ENCODE assay signal across 13 mouse cellular contexts in the genomic region with DNA sequence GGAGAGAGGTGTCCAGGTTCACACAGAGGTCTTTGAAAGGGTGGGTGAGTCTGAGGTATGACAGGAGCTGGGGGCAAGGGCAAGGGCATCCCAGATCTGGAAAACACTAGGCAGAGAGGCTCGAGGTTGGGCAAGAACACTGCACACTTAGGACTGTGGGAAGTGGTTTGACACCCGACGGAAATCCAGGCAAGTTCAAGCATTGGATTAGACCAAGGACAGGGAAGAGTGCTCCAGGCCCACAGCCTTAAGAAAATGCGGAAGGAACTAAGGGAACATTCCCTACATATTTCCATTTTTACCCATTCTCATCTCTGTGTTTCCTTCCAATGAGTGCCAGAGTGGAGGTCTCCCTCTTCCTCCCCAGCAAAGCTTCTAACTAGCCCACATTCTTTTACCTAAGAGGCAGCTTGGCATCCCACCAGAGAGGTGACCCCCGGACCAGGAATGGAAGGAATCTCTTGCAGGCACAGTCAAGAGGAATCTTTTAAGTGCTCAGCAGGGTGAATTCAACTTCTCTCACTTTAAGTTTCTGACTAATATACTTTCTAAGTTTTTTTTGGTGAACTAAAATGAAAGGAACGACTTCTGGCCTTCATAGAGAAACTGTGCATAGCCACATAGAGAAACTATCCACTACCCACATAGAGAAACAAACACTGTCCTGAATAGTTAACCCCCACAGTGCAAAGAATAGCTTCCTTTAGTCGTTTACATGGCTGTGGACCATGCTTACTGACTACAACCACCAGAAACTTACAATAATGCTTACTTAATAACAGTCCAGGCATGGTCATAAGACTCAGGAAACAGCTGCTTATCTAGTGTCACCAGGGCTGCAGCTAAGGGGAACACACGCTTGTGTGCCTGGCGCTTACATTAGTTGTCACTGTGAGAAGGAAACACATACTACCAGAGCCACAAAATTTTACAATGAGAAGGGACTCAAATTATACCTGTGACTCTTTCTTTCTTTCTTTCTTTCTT.
DNase-seq lines count a peak whose midpoint lies in the region; ATAC-seq lines count a peak whose summit lies in the region.
"Had no signal": no experiment of that assay in that cellular context is flagged by ENCODE, and none has a peak within 500 bp of the region (broad histone marks: within the 10 kb centered on the region; RNA-seq: fewer than 3 reads in every experiment).

No protein-coding gene starts in this region.

- H3K36me3 ChIP-seq in intestine, embryonic 16.5 days (ENCODE audit: control insufficient read depth, insufficient read depth, low read length) = no peaks in the 10 kb centered on the region
- H3K36me3 ChIP-seq in intestine, embryonic 15.5 days = no peaks in the 10 kb centered on the region
- no peaks in the 10 kb centered on the region for H3K36me3 ChIP-seq in forebrain, embryonic 14.5 days (ENCODE audit: control insufficient read depth, insufficient read depth, low read length)

- H3K4me3 ChIP-seq in intestine, embryonic 16.5 days (ENCODE audit: low read length) = no peak overlapping the region
- H3K4me3 ChIP-seq in intestine, embryonic 15.5 days (replicated peaks) = no peak overlapping the region
- no peak overlapping the region for H3K4me3 ChIP-seq in forebrain, embryonic 14.5 days (ENCODE audit: low read depth, low read length)

- peak; percentile 13 for DNase-seq in c-Kit-positive CD71-negative TER-119-negative erythroid progenitor cells, embryonic 14.5 days (ENCODE audit: low read depth)
- DNase-seq in lung, postnatal 36 days = peak; percentile 19
- no peak for DNase-seq in gastrocnemius, postnatal 4 days (ENCODE audit: low spot score in 2 of 2)
- no peak for DNase-seq in cerebellum, postnatal 10 days
- no peak for DNase-seq in forebrain, embryonic 14.5 days (ENCODE audit: low spot score)
- DNase-seq: cerebellum, adult 9-11 months; thymus, postnatal 4 days had no signal

- no peak for ATAC-seq in intestine, embryonic 16.5 days
- ATAC-seq in intestine, embryonic 15.5 days = no peak
- peak; percentile 86 to 87 for ATAC-seq in hematopoietic stem cell, adult 5-6 weeks (replicated peaks in 1 of 2; ENCODE audit: insufficient read depth in 1 of 2, low FRiP score in 2 of 2, low TSS enrichment in 1 of 2, low read depth in 1 of 2, poor library complexity in 2 of 2, severe bottlenecking in 2 of 2)
- no peak for ATAC-seq in forebrain, embryonic 14.5 days
- ATAC-seq: CD4-positive, CD25-positive, alpha-beta regulatory T cell, adult 4 months had no signal

- H3K9me3 ChIP-seq in intestine, embryonic 16.5 days (ENCODE audit: control insufficient read depth, low read length) = no peaks in the 10 kb centered on the region
- no peaks in the 10 kb centered on the region for H3K9me3 ChIP-seq in intestine, embryonic 15.5 days
- no peaks in the 10 kb centered on the region for H3K9me3 ChIP-seq in forebrain, embryonic 14.5 days (replicated peaks; ENCODE audit: control insufficient read depth, low read length)

- WGBS in intestine, embryonic 16.5 days = 67% methylated on average over 9 of the region's 9 CpGs
- WGBS in intestine, embryonic 15.5 days = 62% methylated on average over 9 of the region's 9 CpGs
- whole genome bisulfite sequencing in forebrain, embryonic 14.5 days = 82% methylated on average over 9 of the region's 9 CpGs

- 0 out of 2 replicates have a peak overlapping the region, but pooled peaks have one; percentile 16 for H3K27ac ChIP-seq in intestine, embryonic 16.5 days (ENCODE audit: low read length)
- no peak overlapping the region for H3K27ac ChIP-seq in intestine, embryonic 15.5 days
- H3K27ac ChIP-seq in forebrain, embryonic 14.5 days (ENCODE audit: low read depth, low read length) = no peak overlapping the region
- H3K27ac ChIP-seq: hindbrain, embryonic 14.5 days; kidney, postnatal 0 days had no signal

- peaks cover 10% of the 10 kb centered on the region; the same call in 1 of the 2 replicates for H3K4me1 ChIP-seq in intestine, embryonic 16.5 days (ENCODE audit: control insufficient read depth, insufficient read depth, low read length)
- 0 out of 2 replicates have a peak, but pooled peaks cover 2% of the 10 kb centered on the region for H3K4me1 ChIP-seq in intestine, embryonic 15.5 days (replicated peaks)
- no peaks in the 10 kb centered on the region for H3K4me1 ChIP-seq in forebrain, embryonic 14.5 days (ENCODE audit: control insufficient read depth, insufficient read depth, low read length)

- H3K9ac ChIP-seq in intestine, embryonic 16.5 days (ENCODE audit: low read depth, low read length) = no peak overlapping the region
- no peak overlapping the region for H3K9ac ChIP-seq in intestine, embryonic 15.5 days
- H3K9ac ChIP-seq in forebrain, embryonic 14.5 days (ENCODE audit: low read length) = no peak overlapping the region
- H3K9ac ChIP-seq: hindbrain, embryonic 14.5 days had no signal

- no peak overlapping the region for H3K4me2 ChIP-seq in intestine, embryonic 16.5 days (ENCODE audit: low read depth, low read length)
- no peak overlapping the region for H3K4me2 ChIP-seq in intestine, embryonic 15.5 days (replicated peaks)
- no peak overlapping the region for H3K4me2 ChIP-seq in forebrain, embryonic 14.5 days (ENCODE audit: low read length)
- H3K4me2 ChIP-seq: hindbrain, embryonic 14.5 days had no signal

- H3K27me3 ChIP-seq in intestine, embryonic 16.5 days (replicated peaks; ENCODE audit: control insufficient read depth, insufficient read depth, low read length) = no peaks in the 10 kb centered on the region
- no peaks in the 10 kb centered on the region for H3K27me3 ChIP-seq in intestine, embryonic 15.5 days (replicated peaks)
- H3K27me3 ChIP-seq in forebrain, embryonic 14.5 days (replicated peaks; ENCODE audit: control insufficient read depth, insufficient read depth, low read length) = no peaks in the 10 kb centered on the region

Comparison
In these comparisons a context has a peak if more than half of its experiments do, and no peak if none do; other contexts are left out.
1. ATAC-seq: peak in hematopoietic stem cell, adult 5-6 weeks (2 of 2); none in intestine, embryonic 16.5 days (single experiment), intestine, embryonic 15.5 days (single experiment) and forebrain, embryonic 14.5 days (single experiment).
2. DNase-seq: peak in c-Kit-positive CD71-negative TER-119-negative erythroid progenitor cells, embryonic 14.5 days (single experiment) and lung, postnatal 36 days (single experiment); none in gastrocnemius, postnatal 4 days (0 of 2), cerebellum, postnatal 10 days (0 of 2) and forebrain, embryonic 14.5 days (single experiment).